Mouse (Mus musculus) granulocyte monocyte progenitor cell, adult 5-6 weeks (primary cell): ENCODE results near the gene Art2b. TPM values are rescaled to one million over a fixed set of nuclear protein-coding genes. Genes with fewer than 3 reads are reported as not detected.

Experiments used
- total RNA-seq, 2 experiments: library from RNA; stranded (forward) in 1 of 2; stranded (reverse) in 1 of 2; fragments of 200-712, 200-1000 nt in 1 of 2; fragments of >200 nt in 1 of 2; fragmentation: Nextera tagmentation in 1 of 2; gene quantifications; 2 replicates each; pipeline ENCODE4 v1.2.3; 2014 to 2017

The Art2b gene
- total RNA-seq, 2 experiments from 2014 or later, result not detected

Other genes starting within 250 kb of the Art2b start
- 59.2 and 81.5 TPM in 2 replicates for gene Arap1, start 237.5 kb downstream of the Art2b start, total RNA-seq (2014; fragmentation: Nextera tagmentation)
- gene Arap1, start 237.5 kb downstream of the Art2b start, total RNA-seq (2017), result 27.4 and 64.6 TPM in 2 replicates
- gene Gm45837, start 174.7 kb downstream of the Art2b start, total RNA-seq (2014; fragmentation: Nextera tagmentation), result not detected in 2 replicates
- 2.6 TPM in 1 of 2 replicates, not detected in the other for gene Gm45837, start 174.7 kb downstream of the Art2b start, total RNA-seq (2017)
- gene Pde2a, start 163.9 kb downstream of the Art2b start, total RNA-seq (2014; fragmentation: Nextera tagmentation), result 15.8 and 21.1 TPM in 2 replicates
- gene Pde2a, start 163.9 kb downstream of the Art2b start, total RNA-seq (2017), result 23.1 and 28.5 TPM in 2 replicates
- 19.3 and 19.6 TPM in 2 replicates for gene Clpb, start 78.0 kb upstream of the Art2b start, total RNA-seq (2014; fragmentation: Nextera tagmentation)
- gene Clpb, start 78.0 kb upstream of the Art2b start, total RNA-seq (2017), result 40.6 and 60.0 TPM in 2 replicates
- gene Phox2a, start 232.7 kb upstream of the Art2b start, total RNA-seq (2014; fragmentation: Nextera tagmentation), result not detected in 2 replicates
- not detected in 2 replicates for gene Phox2a, start 232.7 kb upstream of the Art2b start, total RNA-seq (2017)